Mouse (Mus musculus) C2C12 (cell line): Measurements from ENCODE around the gene Bsn. TPM values are rescaled to one million over a fixed set of nuclear protein-coding genes. Genes with fewer than 3 reads are reported as not detected.
"Not testable (repeated sequence)": the region's sequence is repeated elsewhere in the genome, so short reads cannot be mapped to it uniquely, and the experiment has no call there.

Experiments used
- H3K27me3 ChIP-seq: one replicate; pipeline ENCODE4 v1.6.1; 2011; ENCODE audit not compliant: control insufficient read depth, insufficient read depth, insufficient read length
- H3K36me3 ChIP-seq: one replicate; pipeline ENCODE4 v1.6.1; 2011; ENCODE audit not compliant: control insufficient read depth, insufficient read depth
- H3K4me3 ChIP-seq: one replicate; pipeline ENCODE4 v1.5.1; 2011; ENCODE audit warnings: mild to moderate bottlenecking, control low read depth; ENCODE audit not compliant: poor library complexity, insufficient read depth, severe bottlenecking
- H3K79me2 ChIP-seq: one replicate; pipeline ENCODE4 v1.6.1; 2011; ENCODE audit not compliant: control insufficient read depth, insufficient read depth
- H3K79me3 ChIP-seq: one replicate; pipeline ENCODE4 v1.6.1; 2011; ENCODE audit warnings: low read depth, control low read depth
- H3ac ChIP-seq: one replicate; pipeline ENCODE3; 2011; ENCODE audit warnings: low read depth; ENCODE audit not compliant: control insufficient read depth, insufficient read length
- CEBPB ChIP-seq: IDR thresholded peaks from one replicate; pipeline ENCODE4 v1.6.1; 2011; ENCODE audit warnings: low read depth, mild to moderate bottlenecking, control low read depth, moderate library complexity
- CTCF ChIP-seq: IDR thresholded peaks from one replicate; pipeline ENCODE4 v1.5.1; 2011; ENCODE audit not compliant: control insufficient read depth, insufficient read depth, insufficient read length
- FOSL1 ChIP-seq: IDR thresholded peaks from one replicate; pipeline ENCODE4 v1.8.0; 2011; ENCODE audit warnings: mild to moderate bottlenecking, low read length; ENCODE audit not compliant: poor library complexity, insufficient read depth, severe bottlenecking
- MAX ChIP-seq: IDR thresholded peaks from one replicate; pipeline ENCODE4 v1.6.1; 2011; ENCODE audit warnings: mild to moderate bottlenecking, control low read depth
- MYOD1 ChIP-seq: IDR thresholded peaks from one replicate; pipeline ENCODE4 v1.6.1; 2011; ENCODE audit warnings: low read depth; ENCODE audit not compliant: control insufficient read depth, insufficient read length
- MYOG ChIP-seq: IDR thresholded peaks from one replicate; pipeline ENCODE4 v1.6.1; 2011; ENCODE audit not compliant: control insufficient read depth, insufficient read length; ENCODE audit errors: extremely low read depth
- USF1 ChIP-seq: IDR thresholded peaks from one replicate; pipeline ENCODE4 v1.6.1; 2011; ENCODE audit warnings: low read depth, mild to moderate bottlenecking, control low read depth, moderate library complexity
- polyA plus RNA-seq: library from polyadenylated mRNA; unstranded; fragments of >200 nt; fragmentation: generic; extraction: Trizol; gene quantifications from one replicate; pipeline ENCODE4 v1.2.1, GENCODE M21; 2012; ENCODE audit warnings: missing spikeins

The Bsn gene
- polyA plus RNA-seq, 1 experiment, result 0.85 TPM

- H3ac ChIP-seq, result no peak overlapping the region
- no peaks in the 10 kb centered on the region for H3K79me2 ChIP-seq
Measured at GRCm38 (mm10) chr9:108204884-108205570, 14.8 kb upstream of the Bsn start.

GRCm38 (mm10) chr9:108203015-108203414 lies 12.8 kb upstream of the Bsn start:
- no peaks in the 10 kb centered on the region for H3K36me3 ChIP-seq
- TF ChIP-seq MYOG (no peak), CTCF (no peak), FOSL1 (no peak), USF1 (no peak), CEBPB (no peak), MAX (no peak), MYOD1 (no peak)
- no peaks in the 10 kb centered on the region for H3K79me2 ChIP-seq
- H3ac ChIP-seq, result no peak overlapping the region
- H3K79me3 ChIP-seq, result no peaks in the 10 kb centered on the region
- H3K4me3 ChIP-seq, result no peak overlapping the region
- no peaks in the 10 kb centered on the region for H3K27me3 ChIP-seq

More at GRCm38 (mm10) chr9:108204884-108205570, 14.8 kb upstream of the Bsn start:
- Histone ChIP-seq H3K27me3 (no peaks in the 10 kb centered on the region), H3K79me3 (no peaks in the 10 kb centered on the region), H3K4me3 (no peak overlapping the region), H3K36me3 (peaks cover 7% of the 10 kb centered on the region)
- TF ChIP-seq MAX (no peak), CTCF (no peak), MYOG (no peak), MYOD1 (no peak), USF1 (no peak), CEBPB (no peak), FOSL1 (no peak)

- H3K79me2 ChIP-seq, result no peaks in the 10 kb centered on the region
- no peaks in the 10 kb centered on the region for H3K36me3 ChIP-seq
- H3K79me3 ChIP-seq, result no peaks in the 10 kb centered on the region
- H3ac ChIP-seq, result no peak overlapping the region
- no peak for TF ChIP-seq MAX
- no peak for TF ChIP-seq CTCF
- no peak for TF ChIP-seq MYOG
- TF ChIP-seq CEBPB, result no peak
- no peak for TF ChIP-seq FOSL1
- TF ChIP-seq MYOD1, result no peak
- TF ChIP-seq USF1, result no peak
- H3K4me3 ChIP-seq, result no peak overlapping the region
- no peaks in the 10 kb centered on the region for H3K27me3 ChIP-seq
Measured at GRCm38 (mm10) chr9:108202169-108202568, 12.0 kb upstream of the Bsn start.

- no peaks in the 10 kb centered on the region for H3K79me3 ChIP-seq
- TF ChIP-seq CEBPB, result peak; percentile 41
- peak; percentile 29 for TF ChIP-seq CTCF
- TF ChIP-seq MAX, result no peak
- no peak for TF ChIP-seq MYOD1
- H3K4me3 ChIP-seq, result no peak overlapping the region
Measured at GRCm38 (mm10) chr9:108201160-108201559, 11.0 kb upstream of the Bsn start.

GRCm38 (mm10) chr9:108198621-108199020 lies 8.4 kb upstream of the Bsn start:
- Histone ChIP-seq H3K36me3 (no peaks in the 10 kb centered on the region), H3K79me2 (no peaks in the 10 kb centered on the region), H3K4me3 (no peak overlapping the region), H3K27me3 (no peaks in the 10 kb centered on the region), H3K79me3 (no peaks in the 10 kb centered on the region), H3ac (no peak overlapping the region)
- TF ChIP-seq MAX (no peak), MYOD1 (no peak), MYOG (no peak), CEBPB (no peak), USF1 (no peak), FOSL1 (no peak), CTCF (no peak)

More at GRCm38 (mm10) chr9:108201160-108201559, 11.0 kb upstream of the Bsn start:
- Histone ChIP-seq H3ac (no peak overlapping the region), H3K79me2 (no peaks in the 10 kb centered on the region), H3K36me3 (no peaks in the 10 kb centered on the region), H3K27me3 (no peaks in the 10 kb centered on the region)

- H3ac ChIP-seq, result no peak overlapping the region
- TF ChIP-seq CTCF (no peak), MYOD1 (no peak), USF1 (no peak), CEBPB (no peak), MAX (no peak), FOSL1 (no peak), MYOG (no peak)
- no peaks in the 10 kb centered on the region for H3K36me3 ChIP-seq
- H3K4me3 ChIP-seq, result no peak overlapping the region
- H3K79me2 ChIP-seq, result no peaks in the 10 kb centered on the region
- H3K79me3 ChIP-seq, result no peaks in the 10 kb centered on the region
- peaks cover 7% of the 10 kb centered on the region for H3K27me3 ChIP-seq
Measured at GRCm38 (mm10) chr9:108196920-108197677, 6.9 kb upstream of the Bsn start.

GRCm38 (mm10) chr9:108196222-108196621 lies 6.0 kb upstream of the Bsn start:
- not testable (repeated sequence) for H3ac ChIP-seq, H3K4me3 ChIP-seq, H3K79me3 ChIP-seq, H3K27me3 ChIP-seq, H3K36me3 ChIP-seq, H3K79me2 ChIP-seq
